Mouse (Mus musculus): ENCODE data around the gene Slx1b. TPM values are rescaled to one million over a fixed set of nuclear protein-coding genes. Genes with fewer than 3 reads are reported as not detected.

The Slx1b gene
- polyA plus RNA-seq, 1 experiment from 2014 or later, result 17.3 TPM

- H3K4me2 ChIP-seq (ENCODE audit: low read length), result peak overlapping the region; percentile 89
- WGBS, result 74% methylated on average over 3 of the region's 3 CpGs
- H3K9me3 ChIP-seq (replicated peaks; ENCODE audit: control insufficient read depth, low read length, poor library complexity, severe bottlenecking), result no peaks in the 10 kb centered on the region
- H3K27me3 ChIP-seq (ENCODE audit: control insufficient read depth, insufficient read depth, low read depth, low read length), result no peaks in the 10 kb centered on the region
- peak overlapping the region; percentile 83 for H3K4me3 ChIP-seq (ENCODE audit: low read depth, low read length)
- H3K4me1 ChIP-seq (ENCODE audit: control insufficient read depth, insufficient read depth, low read length), result peaks cover 35% of the 10 kb centered on the region
- no peak for ATAC-seq
- H3K36me3 ChIP-seq (ENCODE audit: control insufficient read depth, insufficient read depth, low read length), result peaks cover 21% of the 10 kb centered on the region
- H3K27ac ChIP-seq (ENCODE audit: low read length), result no peak overlapping the region
- H3K9ac ChIP-seq (ENCODE audit: low read depth, low read length), result peak overlapping the region; percentile 86; the same call in 1 of the 2 replicates
Observed at GRCm38 (mm10) chr7:126696886-126697285, 1.3 kb upstream of the Slx1b start.

GRCm38 (mm10) chr7:126696303-126696702 lies 719 bp upstream of the Slx1b start:
- Histone ChIP-seq H3K27me3 (ENCODE audit: control insufficient read depth, insufficient read depth, low read depth, low read length) (no peaks in the 10 kb centered on the region), H3K36me3 (ENCODE audit: control insufficient read depth, insufficient read depth, low read length) (peaks cover 26% of the 10 kb centered on the region), H3K4me1 (ENCODE audit: control insufficient read depth, insufficient read depth, low read length) (peaks cover 29% of the 10 kb centered on the region), H3K9ac (ENCODE audit: low read depth, low read length) (peak overlapping the region; percentile 86), H3K4me2 (ENCODE audit: low read length) (peak overlapping the region; percentile 89), H3K9me3 (replicated peaks; ENCODE audit: control insufficient read depth, low read length, poor library complexity, severe bottlenecking) (no peaks in the 10 kb centered on the region), H3K27ac (ENCODE audit: low read length) (peak overlapping the region; percentile 77), H3K4me3 (ENCODE audit: low read depth, low read length) (peak overlapping the region; percentile 83)
- ATAC-seq, result no peak
- 3% methylated on average over 17 of the region's 17 CpGs for WGBS

GRCm38 (mm10) chr7:126695210-126695611 lies 373 bp downstream of the Slx1b start, which contains the start of gene Bola2:
Gene Bola2, plus strand, starts transcription at chr7:126695401.
- Histone ChIP-seq H3K4me3 (ENCODE audit: low read depth, low read length) (peak within 1 kb of the TSS; percentile 83), H3K4me2 (ENCODE audit: low read length) (peak within 1 kb of the TSS; percentile 89), H3K27ac (ENCODE audit: low read length) (peak within 1 kb of the TSS; percentile 93), H3K9ac (ENCODE audit: low read depth, low read length) (peak within 1 kb of the TSS; percentile 91), H3K9me3 (replicated peaks; ENCODE audit: control insufficient read depth, low read length, poor library complexity, severe bottlenecking) (no peaks in the 10 kb centered on the region), H3K27me3 (ENCODE audit: control insufficient read depth, insufficient read depth, low read depth, low read length) (no peaks in the 10 kb centered on the region), H3K36me3 (ENCODE audit: control insufficient read depth, insufficient read depth, low read length) (peaks cover 28% of the 10 kb centered on the region), H3K4me1 (ENCODE audit: control insufficient read depth, insufficient read depth, low read length) (peaks cover 24% of the 10 kb centered on the region)
- peak; percentile 49 for ATAC-seq
- under 1% methylated on average over 31 of the region's 31 CpGs for WGBS

GRCm38 (mm10) chr7:126694441-126695051 lies 1.0 kb downstream of the Slx1b start:
- H3K4me2 ChIP-seq (ENCODE audit: low read length), result peak overlapping the region; percentile 67
- H3K27ac ChIP-seq (ENCODE audit: low read length), result no peak overlapping the region; the same call in 1 of the 2 replicates
- H3K4me3 ChIP-seq (ENCODE audit: low read depth, low read length), result peak overlapping the region; percentile 83
- peaks cover 24% of the 10 kb centered on the region for H3K4me1 ChIP-seq (ENCODE audit: control insufficient read depth, insufficient read depth, low read length)
- peak overlapping the region; percentile 60 for H3K9ac ChIP-seq (ENCODE audit: low read depth, low read length)
- H3K9me3 ChIP-seq (replicated peaks; ENCODE audit: control insufficient read depth, low read length, poor library complexity, severe bottlenecking), result no peaks in the 10 kb centered on the region
- 14% methylated on average over 10 of the region's 10 CpGs for WGBS
- peaks cover 23% of the 10 kb centered on the region for H3K36me3 ChIP-seq (ENCODE audit: control insufficient read depth, insufficient read depth, low read length)
- no peak for ATAC-seq
- H3K27me3 ChIP-seq (ENCODE audit: control insufficient read depth, insufficient read depth, low read depth, low read length), result no peaks in the 10 kb centered on the region

- H3K9ac ChIP-seq (ENCODE audit: low read depth, low read length), result no peak overlapping the region
- no peak overlapping the region for H3K4me3 ChIP-seq (ENCODE audit: low read depth, low read length)
- peak overlapping the region; percentile 26 for H3K4me2 ChIP-seq (ENCODE audit: low read length)
- H3K36me3 ChIP-seq (ENCODE audit: control insufficient read depth, insufficient read depth, low read length), result peaks cover 20% of the 10 kb centered on the region
- WGBS, result 88% methylated on average over 7 of the region's 7 CpGs
- ATAC-seq, result no peak
- no peaks in the 10 kb centered on the region for H3K9me3 ChIP-seq (replicated peaks; ENCODE audit: control insufficient read depth, low read length, poor library complexity, severe bottlenecking)
- H3K4me1 ChIP-seq (ENCODE audit: control insufficient read depth, insufficient read depth, low read length), result peaks cover 24% of the 10 kb centered on the region
- H3K27ac ChIP-seq (ENCODE audit: low read length), result no peak overlapping the region
- H3K27me3 ChIP-seq (ENCODE audit: control insufficient read depth, insufficient read depth, low read depth, low read length), result no peaks in the 10 kb centered on the region
Observed at GRCm38 (mm10) chr7:126693781-126694180, 1.8 kb downstream of the Slx1b start.

- Histone ChIP-seq H3K9me3 (replicated peaks; ENCODE audit: control insufficient read depth, low read length, poor library complexity, severe bottlenecking) (no peaks in the 10 kb centered on the region), H3K9ac (ENCODE audit: low read depth, low read length) (no peak overlapping the region), H3K27me3 (ENCODE audit: control insufficient read depth, insufficient read depth, low read depth, low read length) (no peaks in the 10 kb centered on the region), H3K36me3 (ENCODE audit: control insufficient read depth, insufficient read depth, low read length) (peaks cover 20% of the 10 kb centered on the region), H3K4me2 (ENCODE audit: low read length) (peak overlapping the region; percentile 26; the same call in 1 of the 2 replicates), H3K27ac (ENCODE audit: low read length) (no peak overlapping the region), H3K4me1 (ENCODE audit: control insufficient read depth, insufficient read depth, low read length) (peaks cover 24% of the 10 kb centered on the region), H3K4me3 (ENCODE audit: low read depth, low read length) (no peak overlapping the region)
- ATAC-seq, result no peak
- WGBS, result 30% methylated on average over 3 of the region's 3 CpGs
Observed at GRCm38 (mm10) chr7:126693256-126693655, 2.3 kb downstream of the Slx1b start.

GRCm38 (mm10) chr7:126692426-126692825 lies 3.2 kb downstream of the Slx1b start:
- Histone ChIP-seq H3K4me2 (ENCODE audit: low read length) (no peak overlapping the region), H3K36me3 (ENCODE audit: control insufficient read depth, insufficient read depth, low read length) (peaks cover 17% of the 10 kb centered on the region), H3K27me3 (ENCODE audit: control insufficient read depth, insufficient read depth, low read depth, low read length) (no peaks in the 10 kb centered on the region), H3K9me3 (replicated peaks; ENCODE audit: control insufficient read depth, low read length, poor library complexity, severe bottlenecking) (no peaks in the 10 kb centered on the region), H3K27ac (ENCODE audit: low read length) (no peak overlapping the region), H3K4me3 (ENCODE audit: low read depth, low read length) (no peak overlapping the region), H3K4me1 (ENCODE audit: control insufficient read depth, insufficient read depth, low read length) (peaks cover 23% of the 10 kb centered on the region), H3K9ac (ENCODE audit: low read depth, low read length) (no peak overlapping the region)
- 96% methylated on average over 26 of the region's 26 CpGs for WGBS
- no peak for ATAC-seq

- 100% methylated on average over 4 of the region's 5 CpGs for WGBS
- Histone ChIP-seq H3K27me3 (ENCODE audit: control insufficient read depth, insufficient read depth, low read depth, low read length) (no peaks in the 10 kb centered on the region), H3K4me3 (ENCODE audit: low read depth, low read length) (no peak overlapping the region), H3K9me3 (replicated peaks; ENCODE audit: control insufficient read depth, low read length, poor library complexity, severe bottlenecking) (no peaks in the 10 kb centered on the region), H3K4me1 (ENCODE audit: control insufficient read depth, insufficient read depth, low read length) (peaks cover 16% of the 10 kb centered on the region), H3K36me3 (ENCODE audit: control insufficient read depth, insufficient read depth, low read length) (peaks cover 17% of the 10 kb centered on the region), H3K9ac (ENCODE audit: low read depth, low read length) (no peak overlapping the region), H3K27ac (ENCODE audit: low read length) (no peak overlapping the region), H3K4me2 (ENCODE audit: low read length) (no peak overlapping the region)
- ATAC-seq, result no peak
Observed at GRCm38 (mm10) chr7:126691676-126692075, 3.9 kb downstream of the Slx1b start.

- Histone ChIP-seq H3K36me3 (ENCODE audit: control insufficient read depth, insufficient read depth, low read length) (peaks cover 17% of the 10 kb centered on the region), H3K9ac (ENCODE audit: low read depth, low read length) (no peak overlapping the region), H3K4me2 (ENCODE audit: low read length) (no peak overlapping the region), H3K27ac (ENCODE audit: low read length) (no peak overlapping the region), H3K4me3 (ENCODE audit: low read depth, low read length) (no peak overlapping the region), H3K27me3 (ENCODE audit: control insufficient read depth, insufficient read depth, low read depth, low read length) (no peaks in the 10 kb centered on the region), H3K4me1 (ENCODE audit: control insufficient read depth, insufficient read depth, low read length) (peaks cover 11% of the 10 kb centered on the region), H3K9me3 (replicated peaks; ENCODE audit: control insufficient read depth, low read length, poor library complexity, severe bottlenecking) (no peaks in the 10 kb centered on the region)
- 88% methylated on average over 3 of the region's 3 CpGs for WGBS
- ATAC-seq, result no peak
Observed at GRCm38 (mm10) chr7:126690737-126691136, 4.8 kb downstream of the Slx1b start.
